Mouse (Mus musculus) spleen, adult 2 months (tissue): ENCODE measurements around the gene Erich4.

Experiments used
- CTCF ChIP-seq: fragments of 200-500 bp; IDR thresholded peaks from 2 replicates; pipeline ENCODE4 v1.5.1; 2011; ENCODE audit warnings: mild to moderate bottlenecking, inconsistent platforms; ENCODE audit not compliant: insufficient read depth, insufficient read length, insufficient replicate concordance; ENCODE audit errors: extremely low read depth
- POLR2A ChIP-seq: fragments of 200-500 bp; IDR thresholded peaks from 2 replicates; pipeline ENCODE4 v1.6.1; 2011; ENCODE audit warnings: low read depth, low read length, inconsistent platforms

DNA sequence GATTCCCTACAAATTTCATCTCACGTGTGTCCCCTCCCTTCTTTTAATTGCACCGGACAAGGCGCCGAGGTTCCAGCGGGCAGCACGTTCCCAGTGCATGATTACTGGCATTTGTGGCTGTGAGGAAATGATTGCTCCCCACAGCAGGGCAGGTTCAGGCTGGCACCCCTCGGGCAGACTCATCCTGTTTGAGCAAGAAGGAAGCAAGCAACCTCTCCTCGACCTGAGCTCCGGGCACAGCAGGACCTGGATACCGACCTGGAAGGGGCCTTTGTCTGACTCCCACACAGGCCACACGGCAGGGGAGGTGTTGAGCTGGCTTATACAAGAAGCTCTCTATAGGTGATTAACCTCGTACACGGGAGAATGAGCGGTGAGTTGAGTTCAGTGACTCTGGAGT lies 29.4 kb upstream of the Erich4 start:
- TF ChIP-seq POLR2A: no peak
- no peak for TF ChIP-seq CTCF
